Mouse (Mus musculus) layer of hippocampus, adult 8-10 months (tissue): ENCODE results near the gene Pros1. TPM values are rescaled to one million over a fixed set of nuclear protein-coding genes. Genes with fewer than 3 reads are reported as not detected.

ENCODE experiments used
- microRNA-seq, 2 experiments: library from miRNA; unstranded; fragments of <30 nt; microRNA quantifications; one replicate each; pipeline ENCODE4 v1.2.0; 2022
- total RNA-seq, 4 experiments: library from RNA; stranded (reverse); gene quantifications; 2 replicates each; pipeline ENCODE4 v1.2.4; 2022

Gene Pros1
- total RNA-seq, 4 experiments from 2014 or later, result 10.4 to 28.1 (median 17.7) TPM

Small RNA genes lying within 50 kb of the gene (microRNA-seq; reads per million reads assigned to microRNA genes)
- gene Gm25986, result 0 reads per million in 2 experiments

Other genes starting within 250 kb of the Pros1 start
- 10 to 100 TPM in 2 of 4 experiments, 1 to 10 TPM in 2; 7.3 to 14.1 (median 10.6) TPM for gene Nsun3, start 67.5 kb upstream of the Pros1 start, total RNA-seq
- not detected for gene Stx19, start 39.6 kb upstream of the Pros1 start, total RNA-seq
- 10 to 100 TPM; 11.7 to 16.1 (median 13.8) TPM for gene Arl13b, start 7.3 kb upstream of the Pros1 start, total RNA-seq